Mouse (Mus musculus) neural tube, embryonic 12.5 days (tissue): ENCODE measurements at regions not wholly inside any gene's neighbourhood (a gene's known extent, or its start where the extent isn't known, plus 50 kb on each side); places are given as distances from the start of the nearest gene placed in this dataset.

Source experiments
- ATAC-seq: fragments of 200-750 bp; cut with Nextera tagmentation; 2 replicates; pipeline ENCODE4 v1.8.0; 2017; ENCODE audit warnings: low read depth, mild to moderate bottlenecking, moderate TSS enrichment, moderate library complexity; ENCODE audit not compliant: low FRiP score
- H3K27ac ChIP-seq: fragments of 300-500 bp; sonication (generic); 2 replicates; pipeline ENCODE4 v1.5.1; 2016
- H3K27me3 ChIP-seq: fragments of 300-500 bp; sonication (generic); replicated peaks from 2 replicates; pipeline ENCODE4 v1.6.1; 2016; ENCODE audit warnings: mild to moderate bottlenecking
- H3K36me3 ChIP-seq: fragments of 300-500 bp; sonication (generic); 2 replicates; pipeline ENCODE4 v1.6.1; 2016; ENCODE audit warnings: mild to moderate bottlenecking
- H3K4me1 ChIP-seq: fragments of 300-500 bp; sonication (generic); 2 replicates; pipeline ENCODE4 v1.6.1; 2016
- H3K4me2 ChIP-seq: fragments of 300-500 bp; sonication (generic); replicated peaks from 2 replicates; pipeline ENCODE4 v1.6.1; 2016; ENCODE audit warnings: mild to moderate bottlenecking
- H3K4me3 ChIP-seq: fragments of 300-500 bp; sonication (generic); 2 replicates; pipeline ENCODE4 v1.5.1; 2016
- H3K9ac ChIP-seq: fragments of 300-500 bp; sonication (generic); 2 replicates; pipeline ENCODE4 v1.6.1; 2016; ENCODE audit warnings: mild to moderate bottlenecking
- H3K9me3 ChIP-seq: fragments of 300-500 bp; sonication (generic); 2 replicates; pipeline ENCODE4 v1.6.1; 2016; ENCODE audit warnings: mild to moderate bottlenecking
- WGBS: fragments of 180-500 bp; shearing (Covaris S2); methylation state at CpG from one replicate; pipeline ENCODE4 v1.1.7; 2016; 5-methylcytosine and 5-hydroxymethylcytosine counted together

- Histone ChIP-seq H3K27me3 (no peaks in the 10 kb centered on the region), H3K4me1 (no peaks in the 10 kb centered on the region), H3K36me3 (no peaks in the 10 kb centered on the region), H3K4me2 (no peak overlapping the region), H3K9me3 (no peaks in the 10 kb centered on the region), H3K9ac (no peak overlapping the region), H3K4me3 (no peak overlapping the region), H3K27ac (no peak overlapping the region)
- WGBS: 85% methylated on average over 3 of the region's 3 CpGs
- ATAC-seq: no peak
Observed at GRCm38 (mm10) chr3:52792801-52793200, 224.2 kb downstream of the Cog6 start.

DNA sequence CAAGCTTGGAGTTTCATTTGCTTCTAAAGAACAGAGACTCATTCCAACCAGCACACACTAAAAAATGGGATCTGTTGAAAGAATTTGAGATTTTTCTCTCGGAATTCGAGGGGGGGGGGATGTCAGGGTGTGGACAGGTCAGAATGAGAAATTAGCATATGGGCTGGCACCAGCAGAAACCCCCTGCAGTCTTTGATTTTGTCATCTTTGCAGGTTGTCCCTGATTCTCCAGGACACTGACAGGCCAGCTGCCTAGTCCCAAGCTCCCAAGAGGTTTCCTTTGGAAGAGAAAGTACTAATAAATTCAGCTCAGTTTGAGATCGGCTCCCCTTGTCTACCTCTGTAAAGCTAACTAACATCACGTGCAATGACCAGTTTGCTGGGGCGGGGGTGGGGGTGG is 224.9 kb downstream of the Cog6 start:
- no peaks in the 10 kb centered on the region for H3K27me3 ChIP-seq
- 52% methylated on average over 5 of the region's 5 CpGs for WGBS
- H3K27ac ChIP-seq: no peak overlapping the region
- no peak overlapping the region for H3K4me3 ChIP-seq
- no peaks in the 10 kb centered on the region for H3K36me3 ChIP-seq
- ATAC-seq: no peak
- no peak overlapping the region for H3K4me2 ChIP-seq
- no peak overlapping the region for H3K9ac ChIP-seq
- H3K9me3 ChIP-seq: no peaks in the 10 kb centered on the region
- H3K4me1 ChIP-seq: no peaks in the 10 kb centered on the region

DNA sequence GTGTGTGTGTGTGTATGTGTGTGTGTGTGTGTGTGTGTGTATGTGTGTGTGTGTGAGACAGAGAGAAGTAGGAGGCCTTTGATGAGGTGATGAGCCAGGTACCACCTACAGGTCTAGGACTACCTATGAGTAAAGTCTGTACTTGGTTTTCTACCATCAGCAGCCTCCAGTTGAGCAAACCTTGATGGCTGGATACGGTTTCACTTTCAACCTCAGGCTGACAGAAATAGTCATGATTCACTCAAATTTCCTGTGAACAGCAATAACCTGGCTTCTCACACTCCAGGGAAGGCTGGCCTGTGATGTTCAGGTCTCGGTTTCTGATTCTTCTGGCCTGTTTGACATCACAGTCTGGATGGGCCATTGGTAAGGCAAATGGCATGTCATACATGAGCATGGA is 226.1 kb downstream of the Cog6 start:
- no peaks in the 10 kb centered on the region for H3K36me3 ChIP-seq
- ATAC-seq: no peak
- no peak overlapping the region for H3K9ac ChIP-seq
- no peaks in the 10 kb centered on the region for H3K27me3 ChIP-seq
- no peaks in the 10 kb centered on the region for H3K4me1 ChIP-seq
- H3K9me3 ChIP-seq: no peaks in the 10 kb centered on the region
- H3K4me2 ChIP-seq: no peak overlapping the region
- no peak overlapping the region for H3K4me3 ChIP-seq
- WGBS: 95% methylated on average over 2 of the region's 2 CpGs
- H3K27ac ChIP-seq: no peak overlapping the region

DNA sequence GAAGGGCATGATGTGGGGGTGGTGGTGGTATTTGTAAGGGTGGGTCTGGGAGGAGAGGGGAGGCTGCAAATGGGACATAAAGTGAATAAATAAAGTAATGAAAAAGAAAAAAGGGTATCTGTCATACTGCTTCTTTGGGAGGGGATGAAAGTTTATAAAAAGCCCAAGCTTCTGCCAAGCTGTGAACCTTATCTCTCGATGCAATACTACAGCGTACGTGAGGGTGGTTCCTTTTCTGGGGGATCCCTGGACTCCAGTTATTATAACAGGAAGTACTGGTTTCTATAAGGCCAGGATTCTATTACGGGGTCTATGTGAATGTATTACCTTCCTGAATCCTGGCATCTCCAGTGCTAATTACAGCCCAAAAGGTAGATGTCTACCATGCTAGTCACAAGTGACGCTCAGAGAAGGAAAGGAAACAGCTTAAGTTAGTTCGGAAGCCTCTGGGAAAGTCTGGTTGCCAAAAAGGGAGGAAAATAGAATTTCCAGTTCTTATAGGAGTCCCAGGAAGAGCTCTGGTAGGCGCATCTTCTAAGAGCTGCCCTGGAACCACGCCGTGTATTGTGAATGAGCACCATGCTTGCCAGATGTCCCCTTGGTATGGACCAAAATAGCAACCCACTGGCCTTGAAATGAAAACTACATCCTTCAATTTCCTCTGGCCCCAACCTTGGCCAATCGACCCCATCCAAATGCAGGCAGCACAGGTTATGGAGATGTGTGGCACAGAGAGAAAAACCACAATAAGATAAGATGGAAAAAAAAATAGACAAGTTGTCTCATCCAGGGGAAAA is 228.9 kb downstream of the Cog6 start:
- Histone ChIP-seq H3K27me3 (no peaks in the 10 kb centered on the region), H3K4me1 (no peaks in the 10 kb centered on the region), H3K9ac (no peak overlapping the region), H3K36me3 (no peaks in the 10 kb centered on the region), H3K27ac (no peak overlapping the region), H3K9me3 (no peaks in the 10 kb centered on the region), H3K4me2 (no peak overlapping the region), H3K4me3 (no peak overlapping the region)
- 92% methylated on average over 10 of the region's 10 CpGs for WGBS
- ATAC-seq: no peak

DNA sequence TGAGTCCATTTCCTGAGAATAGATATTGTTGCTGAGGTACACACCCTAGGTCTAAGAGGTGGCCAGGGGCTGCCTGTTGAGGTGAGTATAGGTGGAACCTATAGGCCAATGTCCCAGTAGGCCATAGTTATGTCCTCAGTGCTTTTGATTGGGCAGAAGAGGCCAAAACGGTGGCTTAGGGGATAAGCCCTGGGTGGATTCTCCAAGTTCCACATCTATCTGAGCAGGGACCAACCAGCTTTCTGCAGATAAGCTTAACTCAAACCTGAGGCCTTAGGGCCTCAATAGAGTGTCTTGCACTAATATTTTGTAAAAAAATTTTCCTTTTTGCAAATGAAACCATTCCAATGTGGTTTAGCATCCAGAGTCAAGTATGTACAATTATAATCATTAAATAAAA is 231.4 kb downstream of the Cog6 start:
- no peak overlapping the region for H3K27ac ChIP-seq
- no peaks in the 10 kb centered on the region for H3K9me3 ChIP-seq
- no peak overlapping the region for H3K4me3 ChIP-seq
- H3K27me3 ChIP-seq: no peaks in the 10 kb centered on the region
- H3K4me1 ChIP-seq: no peaks in the 10 kb centered on the region
- 76% methylated on average over 1 of the region's 1 CpGs for WGBS
- ATAC-seq: no peak
- H3K36me3 ChIP-seq: no peaks in the 10 kb centered on the region
- no peak overlapping the region for H3K9ac ChIP-seq
- H3K4me2 ChIP-seq: no peak overlapping the region

DNA sequence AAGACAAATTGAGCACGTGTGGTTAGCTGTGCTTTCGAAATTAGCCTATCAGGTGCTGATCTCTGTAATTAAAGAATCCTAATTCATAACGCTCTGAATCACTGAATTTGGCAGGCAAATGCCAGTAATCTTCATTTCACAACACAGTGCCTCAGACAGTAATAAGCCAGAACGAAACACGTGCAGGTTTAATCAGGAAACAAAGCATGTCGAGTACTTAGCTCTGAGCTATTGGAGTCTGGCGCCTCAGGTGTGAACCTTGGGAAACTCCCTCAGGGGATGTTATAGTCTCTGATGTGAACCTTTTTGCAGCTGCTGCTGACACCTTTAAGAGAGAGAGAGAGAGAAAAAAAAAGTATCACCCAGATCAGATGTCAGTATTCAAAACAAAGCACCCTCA is 232.6 kb downstream of the Cog6 start:
- no peak overlapping the region for H3K4me3 ChIP-seq
- H3K4me2 ChIP-seq: no peak overlapping the region
- H3K4me1 ChIP-seq: no peaks in the 10 kb centered on the region
- no peaks in the 10 kb centered on the region for H3K36me3 ChIP-seq
- no peak overlapping the region for H3K27ac ChIP-seq
- 73% methylated on average over 7 of the region's 7 CpGs for WGBS
- ATAC-seq: no peak
- H3K9ac ChIP-seq: no peak overlapping the region
- no peaks in the 10 kb centered on the region for H3K9me3 ChIP-seq
- no peaks in the 10 kb centered on the region for H3K27me3 ChIP-seq

DNA sequence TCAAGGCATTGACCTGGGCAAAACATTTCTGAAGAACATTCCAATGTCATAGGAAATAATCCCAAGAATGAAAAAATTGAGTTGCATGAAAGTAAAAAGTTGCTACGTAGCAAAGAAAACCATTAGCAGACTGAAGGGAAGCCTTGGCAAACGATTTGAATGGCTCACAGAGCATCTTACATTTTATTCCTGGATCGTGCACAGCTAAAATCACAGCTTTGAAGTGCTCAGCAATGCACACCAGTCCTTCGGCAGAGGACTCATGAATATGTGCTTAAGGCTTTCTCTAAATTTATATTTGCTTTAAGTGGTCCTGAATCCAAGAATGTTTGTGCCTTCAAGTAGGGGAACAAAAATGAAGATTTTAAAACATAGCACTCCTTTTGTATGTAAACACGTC is 234.5 kb downstream of the Cog6 start:
- H3K4me1 ChIP-seq: no peaks in the 10 kb centered on the region
- H3K4me2 ChIP-seq: no peak overlapping the region
- no peaks in the 10 kb centered on the region for H3K27me3 ChIP-seq
- H3K9me3 ChIP-seq: no peaks in the 10 kb centered on the region
- H3K27ac ChIP-seq: no peak overlapping the region
- no peak overlapping the region for H3K9ac ChIP-seq
- no peak for ATAC-seq
- H3K36me3 ChIP-seq: no peaks in the 10 kb centered on the region
- 88% methylated on average over 5 of the region's 5 CpGs for WGBS
- H3K4me3 ChIP-seq: no peak overlapping the region

DNA sequence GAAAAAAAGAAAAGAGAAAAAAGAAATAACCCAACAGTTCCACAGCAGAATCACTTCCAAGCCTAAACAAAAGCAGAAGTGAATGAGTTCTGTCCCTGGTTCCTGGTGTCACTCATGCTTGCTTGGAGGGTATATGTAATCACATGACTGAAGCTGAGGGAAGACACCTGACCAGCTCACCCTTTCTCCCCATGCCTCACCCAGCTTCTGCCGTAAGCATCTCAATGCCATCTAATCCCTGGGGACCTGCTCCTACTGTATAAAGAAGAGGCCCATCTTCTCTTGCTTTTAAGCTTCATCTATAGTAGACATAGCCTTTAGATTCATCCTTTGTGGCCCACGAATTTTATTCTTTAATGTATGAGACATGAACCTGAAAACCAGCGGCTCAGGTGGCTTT is 235.5 kb downstream of the Cog6 start:
- Histone ChIP-seq H3K27ac (no peak overlapping the region), H3K4me2 (no peak overlapping the region), H3K9ac (no peak overlapping the region), H3K27me3 (no peaks in the 10 kb centered on the region), H3K36me3 (no peaks in the 10 kb centered on the region), H3K4me3 (no peak overlapping the region), H3K4me1 (no peaks in the 10 kb centered on the region), H3K9me3 (no peaks in the 10 kb centered on the region)
- no peak for ATAC-seq
- 83% methylated on average over 3 of the region's 3 CpGs for WGBS

GRCm38 (mm10) chr3:52780356-52780755 is 236.7 kb downstream of the Cog6 start:
- no peak overlapping the region for H3K9ac ChIP-seq
- H3K4me1 ChIP-seq: no peaks in the 10 kb centered on the region
- no peak overlapping the region for H3K27ac ChIP-seq
- H3K36me3 ChIP-seq: no peaks in the 10 kb centered on the region
- 82% methylated on average over 8 of the region's 8 CpGs for WGBS
- H3K27me3 ChIP-seq: no peaks in the 10 kb centered on the region
- H3K4me3 ChIP-seq: no peak overlapping the region
- H3K4me2 ChIP-seq: no peak overlapping the region
- no peak for ATAC-seq
- no peaks in the 10 kb centered on the region for H3K9me3 ChIP-seq

DNA sequence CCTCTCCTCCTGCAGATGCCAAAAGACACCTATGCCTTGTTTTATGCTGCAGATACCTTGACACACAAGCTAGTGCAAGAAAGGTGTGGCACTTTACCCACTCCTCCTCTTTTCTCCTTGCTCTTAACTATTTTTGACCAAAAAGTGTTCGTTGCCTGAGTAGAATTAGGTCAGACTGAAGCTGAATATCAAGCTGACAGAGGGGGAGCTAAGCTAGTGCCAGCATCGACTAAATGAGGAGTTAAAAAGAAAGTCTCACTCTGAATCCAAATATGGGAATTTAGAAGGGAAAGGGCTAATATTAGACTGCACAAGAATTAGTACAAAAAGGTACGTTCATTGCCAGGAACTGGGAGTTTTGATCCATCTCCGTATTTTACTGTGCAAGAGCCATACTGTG is 241.2 kb downstream of the Cog6 start:
- no peak for ATAC-seq
- 85% methylated on average over 4 of the region's 4 CpGs for WGBS
- H3K36me3 ChIP-seq: no peaks in the 10 kb centered on the region

DNA sequence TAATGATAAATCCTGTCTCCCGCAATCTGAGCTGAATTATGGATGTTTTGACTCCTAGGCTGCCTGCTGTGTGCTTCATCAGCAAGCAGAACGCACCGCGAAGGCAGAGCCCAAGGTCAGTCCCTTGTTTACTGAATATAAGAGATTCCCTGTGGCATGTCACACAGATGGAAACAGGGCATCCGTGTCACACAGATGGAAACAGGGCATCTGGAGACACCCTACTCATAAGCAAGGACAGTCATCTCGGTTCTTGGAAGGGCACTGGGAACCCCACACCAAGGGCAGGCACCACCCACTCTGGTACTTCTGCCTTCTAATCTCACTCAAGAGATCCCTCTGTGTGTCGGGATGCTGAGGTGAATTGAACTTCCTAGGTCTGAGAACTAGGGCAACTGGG is 241.9 kb downstream of the Cog6 start:
- Histone ChIP-seq H3K4me3 (no peak overlapping the region), H3K27me3 (no peaks in the 10 kb centered on the region), H3K4me2 (no peak overlapping the region), H3K9me3 (no peaks in the 10 kb centered on the region), H3K4me1 (no peaks in the 10 kb centered on the region), H3K36me3 (no peaks in the 10 kb centered on the region), H3K9ac (no peak overlapping the region), H3K27ac (no peak overlapping the region)
- no peak for ATAC-seq
- 71% methylated on average over 7 of the region's 7 CpGs for WGBS

More for the DNA sequence above, 241.2 kb downstream of the Cog6 start:
- H3K4me3 ChIP-seq: no peak overlapping the region
- no peak overlapping the region for H3K9ac ChIP-seq
- no peaks in the 10 kb centered on the region for H3K9me3 ChIP-seq
- no peak overlapping the region for H3K4me2 ChIP-seq
- H3K27me3 ChIP-seq: no peaks in the 10 kb centered on the region
- no peak overlapping the region for H3K27ac ChIP-seq
- no peaks in the 10 kb centered on the region for H3K4me1 ChIP-seq

DNA sequence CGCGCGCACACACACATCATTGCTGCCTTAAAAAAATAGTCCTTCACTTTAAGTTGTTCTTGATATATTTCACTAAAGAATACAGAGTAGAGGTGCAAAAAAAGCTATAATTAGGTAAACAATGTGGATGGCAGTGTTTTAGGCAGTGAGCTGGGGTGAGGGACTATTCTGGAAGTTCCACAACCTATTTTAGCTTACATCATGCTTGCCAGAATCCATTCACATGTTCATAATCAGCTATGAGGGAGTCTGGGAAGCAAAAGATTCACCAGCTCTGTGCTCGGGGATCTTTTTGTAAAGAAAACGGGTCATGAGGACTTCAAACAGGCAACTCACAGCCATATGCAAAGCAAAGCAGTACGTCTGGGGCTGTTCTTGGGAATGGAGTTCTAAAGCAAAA is 242.3 kb downstream of the Cog6 start:
- Histone ChIP-seq H3K4me2 (no peak overlapping the region), H3K4me3 (no peak overlapping the region), H3K36me3 (no peaks in the 10 kb centered on the region), H3K9ac (no peak overlapping the region), H3K27ac (no peak overlapping the region), H3K27me3 (no peaks in the 10 kb centered on the region), H3K9me3 (no peaks in the 10 kb centered on the region), H3K4me1 (no peaks in the 10 kb centered on the region)
- ATAC-seq: no peak
- whole genome bisulfite sequencing: 90% methylated on average over 6 of the region's 6 CpGs

DNA sequence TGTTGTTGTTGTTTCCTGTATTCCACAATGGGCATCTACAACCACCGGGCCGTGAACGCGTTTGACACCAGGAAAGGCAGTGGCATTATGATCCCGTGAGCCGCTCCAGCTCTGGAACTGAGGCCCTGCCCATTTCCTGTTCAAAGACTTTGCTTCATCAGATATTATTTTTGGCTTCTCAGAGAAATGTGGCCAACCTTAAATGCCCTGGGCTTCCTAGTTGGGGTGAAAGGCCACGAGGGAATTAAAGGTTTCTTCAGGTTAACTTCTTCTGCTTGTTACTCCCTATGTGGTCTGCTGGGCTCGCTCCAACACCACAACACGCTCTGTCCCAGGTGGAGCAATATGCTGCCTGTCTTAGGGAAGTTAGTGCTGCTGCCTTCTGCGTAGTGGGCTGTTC is 249.8 kb downstream of the Cog6 start:
- Histone ChIP-seq H3K4me2 (no peak overlapping the region), H3K4me1 (no peaks in the 10 kb centered on the region), H3K36me3 (no peaks in the 10 kb centered on the region), H3K27ac (no peak overlapping the region), H3K4me3 (no peak overlapping the region), H3K9ac (no peak overlapping the region), H3K9me3 (no peaks in the 10 kb centered on the region), H3K27me3 (no peaks in the 10 kb centered on the region)
- 84% methylated on average over 10 of the region's 10 CpGs for WGBS
- ATAC-seq: no peak
